Mouse (Mus musculus) adipocyte (in vitro differentiated cells): ENCODE results near the gene Plekha7.

ENCODE experiments used
- DNase-seq: peaks from one replicate; pipeline ENCODE4 v3.0.0-alpha.2; 2016; ENCODE audit warnings: low spot score

Plekha7 gene

GRCm38 (mm10) chr7:116307871-116308631 is at the start of gene Plekha7:
TSS of gene Plekha7 (minus strand) at chr7:116308376.
- no peak for DNase-seq

DNA sequence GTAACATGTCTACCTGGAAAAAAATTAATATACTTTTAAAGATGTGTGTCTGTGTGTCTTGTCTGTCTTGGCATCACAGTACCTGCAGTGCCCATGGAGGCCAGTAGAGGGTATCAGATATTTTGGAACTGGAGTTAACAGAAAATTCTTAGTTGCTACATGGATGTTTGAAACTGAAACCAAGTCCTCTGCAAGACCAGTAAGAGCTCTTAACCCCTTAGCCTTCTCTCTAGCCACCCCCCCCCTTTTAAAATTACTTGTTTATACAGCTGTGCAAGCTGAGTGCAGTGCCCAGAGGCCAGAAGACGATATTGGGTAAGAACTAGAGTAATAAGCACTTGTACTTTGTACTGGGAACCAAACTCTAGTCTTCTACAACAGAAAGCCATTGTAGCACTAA is 28.1 kb upstream of the Plekha7 start:
- DNase-seq = peak; percentile 84

DNA sequence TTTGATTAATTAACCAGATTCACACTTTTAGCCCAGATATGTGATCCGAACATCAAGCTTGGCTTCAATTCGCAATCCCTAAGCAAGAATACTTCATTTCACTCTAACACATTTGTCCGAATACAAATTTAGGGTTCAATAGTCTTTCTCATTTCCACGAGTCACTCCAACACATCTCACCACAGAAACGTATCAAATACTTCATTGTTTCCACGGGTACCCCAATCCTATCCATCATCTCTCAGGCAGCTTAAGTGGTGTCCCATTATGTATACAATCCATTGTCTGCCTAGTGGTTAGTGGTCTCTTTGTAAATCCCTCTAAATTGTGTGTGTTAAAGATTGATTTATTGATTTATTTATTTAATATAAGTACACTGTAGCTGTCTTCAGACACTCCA is 27.0 kb upstream of the Plekha7 start:
- DNase-seq = no peak

DNA sequence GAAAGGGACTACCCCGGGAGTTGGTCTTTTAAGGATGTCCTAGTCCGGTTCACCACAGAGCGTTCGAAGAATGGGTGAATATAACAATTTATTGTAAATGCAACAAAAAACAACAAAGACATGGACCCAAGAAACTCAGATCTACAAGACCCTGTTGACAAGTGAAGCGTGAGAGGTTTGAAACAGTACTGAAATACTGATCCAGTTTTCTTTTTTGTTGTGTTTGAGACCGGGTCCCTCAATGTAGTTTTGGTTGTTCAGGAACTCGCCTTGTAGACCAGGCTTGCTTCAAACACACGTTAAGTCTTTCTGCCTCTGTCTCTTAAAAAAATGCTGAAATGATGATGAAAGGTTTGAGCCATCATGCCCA is 26.5 kb upstream of the Plekha7 start:
- peak; percentile 11 for DNase-seq

- DNase-seq = peak; percentile 94
Observed at GRCm38 (mm10) chr7:116333713-116334668, 25.8 kb upstream of the Plekha7 start, which contains the start of gene Rps13. TSS of gene Rps13 (minus strand) at chr7:116334195.

- peak; percentile 38 for DNase-seq
Observed at GRCm38 (mm10) chr7:116331246-116331645, 23.1 kb upstream of the Plekha7 start.

GRCm38 (mm10) chr7:116329858-116330257 is 21.7 kb upstream of the Plekha7 start:
- DNase-seq = no peak

- DNase-seq = no peak
Observed at GRCm38 (mm10) chr7:116328777-116329176, 20.6 kb upstream of the Plekha7 start.

DNA sequence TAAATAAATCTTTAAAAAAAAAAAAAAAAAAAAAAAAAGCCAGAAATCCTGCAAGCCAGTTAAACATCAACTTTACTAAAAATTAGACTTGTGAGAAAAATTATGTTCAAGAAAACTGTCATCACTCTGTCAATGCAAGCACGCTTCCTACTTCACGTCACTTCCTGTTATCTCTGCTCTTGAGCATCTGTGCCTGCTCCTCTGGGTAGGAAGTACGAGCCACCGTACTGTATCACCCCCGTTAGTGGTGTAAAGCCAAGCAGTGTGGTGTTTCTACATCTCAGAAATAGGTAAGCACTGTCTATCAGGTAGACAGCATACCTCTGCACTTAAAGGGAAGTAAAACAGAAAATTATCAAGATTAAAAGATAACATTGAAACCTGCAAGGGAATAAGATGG is 19.7 kb upstream of the Plekha7 start:
- no peak for DNase-seq

GRCm38 (mm10) chr7:116323331-116323964 is 15.3 kb upstream of the Plekha7 start:
- DNase-seq = peak; percentile 56

GRCm38 (mm10) chr7:116309456-116309855 is 1.3 kb upstream of the Plekha7 start:
- no peak for DNase-seq

DNA sequence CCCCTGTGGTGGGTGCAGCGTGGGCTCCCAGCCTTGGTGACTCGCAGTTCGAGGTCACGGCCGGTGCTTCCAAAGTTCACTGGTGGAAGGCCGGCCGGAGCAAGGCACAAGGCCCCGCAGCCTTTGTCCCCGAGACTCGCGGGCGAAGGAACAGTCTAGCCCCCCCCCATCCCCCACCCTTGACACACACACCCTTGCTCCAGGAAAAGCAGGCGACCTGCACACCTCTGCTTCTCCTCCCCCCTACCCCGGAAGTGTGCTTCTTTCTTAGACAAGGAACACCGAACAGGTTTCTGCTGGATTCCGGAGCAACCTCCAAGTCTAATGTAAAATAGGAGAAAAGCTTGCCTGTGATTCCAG is 436 bp upstream of the Plekha7 start:
- DNase-seq = no peak

DNA sequence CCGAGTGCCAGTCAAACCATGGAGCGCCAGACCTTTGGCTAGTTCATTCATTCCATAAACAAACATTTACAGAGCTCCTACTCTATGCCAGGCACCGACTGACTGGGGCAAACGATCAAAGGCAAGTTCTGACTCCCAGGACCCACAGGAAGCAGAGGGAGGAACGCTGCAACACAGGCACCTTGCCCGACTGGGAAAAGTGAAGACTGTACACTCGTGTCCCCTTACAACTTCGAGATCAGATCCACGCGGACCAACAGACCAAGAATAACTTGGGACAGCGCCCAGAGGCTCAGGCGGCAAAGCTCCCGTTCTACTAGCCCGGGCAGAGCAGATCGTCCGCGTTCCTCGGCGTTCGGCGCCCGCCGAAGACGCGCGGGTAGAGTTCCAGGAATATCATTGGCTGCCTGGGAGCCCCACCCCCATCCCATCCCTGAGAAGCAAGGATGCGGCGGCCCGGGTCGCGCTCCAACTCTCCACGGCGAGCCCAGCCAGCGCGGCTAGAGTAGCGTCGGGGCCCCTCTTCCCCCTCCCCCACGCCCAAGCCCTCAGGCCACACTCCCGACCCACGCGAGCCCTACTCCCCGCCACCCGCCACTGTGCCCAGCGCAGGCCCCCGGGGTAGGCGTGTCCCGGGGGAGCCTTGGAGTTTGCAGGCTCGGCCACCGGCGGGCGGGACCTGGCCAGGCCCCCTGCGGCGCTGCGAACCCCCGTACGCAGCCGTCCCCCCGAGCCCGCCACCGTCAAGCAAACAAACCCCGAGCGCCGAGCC is 891 bp downstream of the Plekha7 start:
- no peak for DNase-seq

DNA sequence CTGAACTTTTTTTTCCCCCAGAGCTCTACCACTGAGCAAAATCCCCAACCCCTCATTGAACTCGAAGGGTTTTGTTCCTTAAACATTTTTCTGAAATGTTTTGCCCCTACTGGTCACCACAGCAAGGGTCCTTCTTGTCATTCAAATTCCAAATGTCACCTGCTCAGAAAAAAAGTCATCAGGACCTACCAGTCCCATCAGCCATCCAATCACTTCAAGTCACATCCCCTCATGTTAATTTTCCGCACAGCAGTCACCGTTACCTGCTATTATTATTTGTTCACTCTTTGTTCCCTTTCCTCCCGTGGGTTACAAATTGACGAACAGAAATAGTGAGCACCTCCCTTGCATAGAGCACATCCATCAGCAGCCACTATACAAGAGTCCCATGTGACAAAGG is 1.6 kb downstream of the Plekha7 start:
- no peak for DNase-seq

DNA sequence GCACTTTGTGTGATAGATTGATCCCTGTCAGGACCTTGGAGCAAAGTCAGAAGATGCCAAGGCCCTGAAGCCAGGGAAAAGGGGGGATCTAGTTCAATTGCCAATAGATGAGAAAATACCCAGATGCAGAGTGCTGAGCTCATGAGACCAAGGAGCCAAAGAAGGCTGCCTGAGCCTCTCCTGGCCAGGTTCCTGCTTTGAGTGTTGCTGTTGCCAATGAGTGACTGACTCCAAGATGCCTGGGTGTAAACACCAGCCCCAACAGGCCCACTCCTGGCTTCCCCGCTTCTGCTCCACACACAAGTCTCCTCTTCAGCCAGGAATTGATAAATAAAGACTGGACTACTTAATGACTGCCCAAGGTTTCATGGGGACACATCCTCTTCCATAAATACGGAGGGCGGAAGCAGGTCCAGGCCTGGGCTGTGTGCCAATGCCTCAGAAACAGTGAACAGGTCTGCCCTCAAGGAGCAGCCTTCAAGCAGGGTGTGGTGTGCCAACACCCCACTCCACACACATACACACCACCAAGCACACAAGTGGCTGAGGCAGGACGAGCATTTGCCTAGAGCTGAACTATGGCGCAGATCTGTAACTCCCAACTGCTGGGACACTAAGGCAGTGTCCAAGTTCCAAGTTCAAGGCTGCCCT is 6.4 kb downstream of the Plekha7 start:
- peak; percentile 3 for DNase-seq

DNA sequence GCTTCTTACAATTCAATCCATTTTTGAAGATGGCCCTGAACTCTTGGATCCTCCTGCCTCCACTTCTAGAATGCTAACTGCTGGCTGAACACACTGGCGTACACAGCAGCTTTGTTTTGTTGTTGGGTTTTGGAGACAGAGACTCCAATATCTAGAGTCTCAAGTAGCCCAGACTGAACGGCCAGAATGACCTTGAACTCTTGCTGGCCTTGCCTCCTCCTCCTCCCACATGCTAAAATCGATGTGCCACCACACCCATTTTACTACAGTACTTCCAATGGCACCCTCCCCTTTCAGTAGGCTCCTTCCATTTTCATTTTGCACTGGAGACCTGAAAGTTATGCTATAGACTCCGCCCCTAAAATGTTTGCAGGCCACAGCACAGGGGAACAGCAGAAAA is 7.0 kb downstream of the Plekha7 start:
- no peak for DNase-seq

DNA sequence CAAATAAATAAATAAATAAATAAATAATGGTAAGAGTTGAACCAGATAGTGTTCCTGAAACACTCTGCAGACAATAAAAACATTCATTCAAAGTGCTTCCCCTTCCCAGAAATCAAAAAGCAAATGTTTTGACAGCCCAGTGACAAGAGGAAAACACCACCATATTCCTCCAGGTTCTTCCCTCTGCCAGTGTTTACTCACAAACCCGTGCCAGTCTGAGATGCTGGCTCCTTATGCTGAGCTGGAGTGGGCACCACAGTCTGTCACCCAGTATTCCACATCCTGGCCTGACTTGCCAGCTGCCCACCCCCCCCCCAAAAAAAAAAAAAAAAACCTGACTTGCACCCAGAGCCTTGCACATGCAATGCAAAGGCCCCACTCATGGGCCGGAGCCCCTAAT is 9.3 kb downstream of the Plekha7 start:
- DNase-seq = no peak

- DNase-seq = no peak
Observed at GRCm38 (mm10) chr7:116298389-116298788, 9.8 kb downstream of the Plekha7 start.

GRCm38 (mm10) chr7:116294961-116295360 is 13.2 kb downstream of the Plekha7 start:
- no peak for DNase-seq

DNA sequence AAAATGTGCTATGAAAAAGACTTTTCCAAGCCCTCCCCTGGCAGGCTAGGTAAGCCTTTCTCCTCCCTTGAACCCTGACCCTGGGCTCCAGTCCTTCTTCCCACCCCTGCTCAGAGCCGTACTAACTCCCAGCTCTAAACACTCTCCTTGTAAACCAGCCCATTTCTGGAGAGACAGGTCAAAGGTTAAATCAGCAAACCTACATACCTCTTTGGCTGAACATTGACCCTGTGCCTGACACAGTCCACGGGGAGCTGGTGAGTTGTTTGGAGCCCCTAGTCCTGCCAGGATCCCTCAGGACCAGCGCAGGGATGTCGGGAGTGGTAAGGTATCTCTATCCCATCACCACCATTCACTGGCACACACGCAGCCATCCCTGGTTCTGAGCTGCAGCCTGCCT is 15.8 kb downstream of the Plekha7 start:
- no peak for DNase-seq

DNA sequence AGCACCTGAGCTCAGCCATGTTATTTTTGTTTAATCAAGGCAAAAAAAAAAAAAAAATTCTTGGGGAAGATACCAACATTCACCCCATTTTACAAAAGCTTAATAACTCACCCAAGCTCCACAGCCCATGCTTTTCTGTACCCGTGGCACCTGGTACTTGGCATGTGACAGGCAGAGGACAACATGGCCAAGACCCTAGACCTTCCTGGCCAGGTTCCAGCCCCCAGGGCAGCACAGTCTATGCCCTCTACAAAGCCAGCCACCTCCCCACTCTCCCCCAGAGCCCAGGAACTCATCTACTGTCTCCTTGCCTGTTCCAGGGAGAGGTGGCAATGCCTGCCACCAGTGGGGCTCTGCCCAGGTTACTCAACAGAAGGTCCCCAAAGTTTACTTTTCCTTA is 17.6 kb downstream of the Plekha7 start:
- no peak for DNase-seq
